Mouse (Mus musculus) heart, postnatal 0 days (tissue): Measurements from ENCODE around the gene Pqbp1.
"Not testable (repeated sequence)": the region's sequence is repeated elsewhere in the genome, so short reads cannot be mapped to it uniquely, and the experiment has no call there.

Source experiments
- CTCF ChIP-seq: IDR thresholded peaks from 2 replicates; pipeline ENCODE4 v1.5.1; 2016; ENCODE audit warnings: antibody characterized with exemption, control low read depth, low read depth
- EP300 ChIP-seq: IDR thresholded peaks from 2 replicates; pipeline ENCODE4 v1.6.1; 2016; ENCODE audit warnings: antibody characterized with exemption, low read depth

DNA sequence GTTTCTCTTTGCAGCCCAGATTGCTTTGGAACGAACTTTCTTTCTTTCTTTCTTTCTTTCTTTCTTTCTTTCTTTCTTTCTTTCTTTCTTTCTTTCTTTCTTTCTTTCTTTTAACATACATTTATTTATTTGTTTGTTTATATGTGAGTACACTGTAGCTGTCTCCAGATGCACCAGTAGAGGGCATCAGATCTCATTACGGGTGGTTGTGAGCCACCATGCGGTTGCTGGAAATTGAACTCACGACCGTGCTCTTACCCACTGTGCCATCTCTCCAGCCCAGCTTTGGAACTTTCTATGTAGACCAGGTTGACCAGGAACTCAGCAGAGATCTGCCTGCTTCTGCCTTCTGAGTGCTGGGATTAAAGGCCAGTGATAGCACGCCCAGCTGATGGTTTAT, 18.9 kb upstream of the Pqbp1 start:
- TF ChIP-seq CTCF, EP300: not testable (repeated sequence)
